Mouse (Mus musculus) adrenal gland, postnatal 25 days (tissue): ENCODE data around the gene Zfp442. TPM values are rescaled to one million over a fixed set of nuclear protein-coding genes. Genes with fewer than 3 reads are reported as not detected.
"Not testable (repeated sequence)": the region's sequence is repeated elsewhere in the genome, so short reads cannot be mapped to it uniquely, and the experiment has no call there.

ENCODE experiments used
- DNase-seq: peaks from one replicate; pipeline ENCODE4 v3.0.0; 2021; ENCODE audit warnings: mixed read lengths
- long read RNA-seq: library from polyadenylated mRNA; stranded (forward); transcript quantifications from one replicate; pipeline ENCODE4 v2.0.0, GENCODE M21; 2021
- total RNA-seq: library from RNA; stranded (reverse); gene quantifications from 2 replicates; pipeline ENCODE4 v1.2.3, GENCODE M21; 2021

The Zfp442 gene
- 8.4 and 8.8 TPM in 2 replicates for total RNA-seq
- long read RNA-seq, partial matches to known transcripts, result 1 of 4 reads
- long read RNA-seq, other reads (novel, unspliced or antisense), result 0 of 4 reads

- peak; percentile 62 for DNase-seq
Observed at GRCm38 (mm10) chr2:150451180-150451919, at the start of gene Zfp442. Gene Zfp442 (minus strand): TSS chr2:150451486.

- DNase-seq, result not testable (repeated sequence)
Observed at GRCm38 (mm10) chr2:150500124-150500973, 49.1 kb upstream of the Zfp442 start.

- no peak for DNase-seq
Observed at GRCm38 (mm10) chr2:150493031-150493430, 41.7 kb upstream of the Zfp442 start.

GRCm38 (mm10) chr2:150484939-150485778, 33.9 kb upstream of the Zfp442 start, which contains the start of gene Zfp345:
Gene Zfp345 (minus strand): TSS chr2:150485091.
- peak; percentile 15 for DNase-seq

GRCm38 (mm10) chr2:150439084-150439483, 12.2 kb downstream of the Zfp442 start:
- DNase-seq, result not testable (repeated sequence)

GRCm38 (mm10) chr2:150412146-150412545, 39.1 kb downstream of the Zfp442 start:
- DNase-seq, result not testable (repeated sequence)

GRCm38 (mm10) chr2:150390198-150390597, 61.1 kb downstream of the Zfp442 start:
- DNase-seq, result no peak

- DNase-seq, result not testable (repeated sequence)
Observed at GRCm38 (mm10) chr2:150385553-150386106, 65.7 kb downstream of the Zfp442 start.

- DNase-seq, result no peak
Observed at GRCm38 (mm10) chr2:150362878-150363229, 88.4 kb downstream of the Zfp442 start.

GRCm38 (mm10) chr2:150362113-150362877, 89.0 kb downstream of the Zfp442 start, which contains the start of gene 3300002I08Rik:
Gene 3300002I08Rik (minus strand): TSS chr2:150362765.
- DNase-seq, result peak; percentile 82

Other genes starting within 250 kb of the Zfp442 start
- 9.1 and 10.3 TPM in 2 replicates for gene Zfp937, start 233.4 kb downstream of the Zfp442 start, total RNA-seq
- 8.2 and 9.8 TPM in 2 replicates for gene Gm21994, start 195.9 kb downstream of the Zfp442 start, total RNA-seq
- gene Gm14124, start 194.0 kb downstream of the Zfp442 start, total RNA-seq, result 0.61 and 0.62 TPM in 2 replicates
- 4.3 and 5.7 TPM in 2 replicates for gene Gm10130, start 127.8 kb downstream of the Zfp442 start, total RNA-seq
- 9.0 and 9.8 TPM in 2 replicates for gene 3300002I08Rik, start 88.7 kb downstream of the Zfp442 start, total RNA-seq
- gene Zfp345, start 33.6 kb upstream of the Zfp442 start, total RNA-seq, result 1.6 and 1.9 TPM in 2 replicates
- gene Cst7, start 118.9 kb upstream of the Zfp442 start, total RNA-seq, result not detected in 2 replicates
- 115 and 122 TPM in 2 replicates for gene Apmap, start 157.1 kb upstream of the Zfp442 start, total RNA-seq
- gene Acss1, start 217.0 kb upstream of the Zfp442 start, total RNA-seq, result 17.3 and 23.4 TPM in 2 replicates
- gene Vsx1, start 237.9 kb upstream of the Zfp442 start, total RNA-seq, result not detected in 2 replicates